ENCODE assay signal across 21 mouse cellular contexts in the genomic region with DNA sequence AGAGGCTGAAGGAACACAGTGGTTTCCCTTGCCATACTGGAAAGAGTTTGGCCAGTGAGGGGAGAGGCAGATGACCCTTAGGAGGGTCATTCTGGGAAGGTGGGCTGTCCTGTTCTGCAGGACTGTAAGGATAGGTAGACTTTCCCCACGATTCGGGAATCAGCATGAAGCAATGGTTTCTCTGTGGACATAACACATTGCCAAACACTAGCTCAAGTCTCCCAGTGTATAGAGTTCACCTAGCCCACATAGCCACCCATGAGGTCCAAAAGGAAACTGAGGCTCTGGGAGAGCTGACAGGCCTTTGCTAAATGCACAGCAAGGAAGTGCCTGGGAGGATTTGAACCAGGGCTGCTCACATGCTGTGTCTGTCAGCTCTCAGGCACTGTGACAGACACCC. TPM values are rescaled to one million over a fixed set of nuclear protein-coding genes. Genes with fewer than 3 reads are reported as not detected.
A peak's percentile ranks its signal among the peaks of the same experiment; 100 is the strongest.
DNase-seq lines count a peak whose midpoint lies in the region; ATAC-seq and TF ChIP-seq lines count a peak whose summit lies in the region.
"Had no signal": no experiment of that assay in that cellular context is flagged by ENCODE, and none has a peak within 500 bp of the region (broad histone marks: within the 10 kb centered on the region; RNA-seq: fewer than 3 reads in every experiment).

No protein-coding gene starts in this region.

- no peaks in the 10 kb centered on the region for H3K27me3 ChIP-seq in heart, embryonic 12.5 days (replicated peaks)
- no peaks in the 10 kb centered on the region for H3K27me3 ChIP-seq in kidney, embryonic 16.5 days (ENCODE audit: insufficient read depth, low read length)
- H3K27me3 ChIP-seq: limb, embryonic 13.5 days; neural tube, embryonic 12.5 days; Patski had no signal

- no peaks in the 10 kb centered on the region for H3K9me3 ChIP-seq in heart, embryonic 12.5 days (replicated peaks)
- no peaks in the 10 kb centered on the region for H3K9me3 ChIP-seq in kidney, embryonic 16.5 days (ENCODE audit: low read length)
- H3K9me3 ChIP-seq: forebrain, embryonic 10.5 days; limb, embryonic 13.5 days; neural tube, embryonic 12.5 days had no signal

- no peak overlapping the region for H3K4me2 ChIP-seq in heart, embryonic 12.5 days
- H3K4me2 ChIP-seq in kidney, embryonic 16.5 days (replicated peaks; ENCODE audit: low read depth, low read length), result no peak overlapping the region
- H3K4me2 ChIP-seq: hindbrain, embryonic 14.5 days; limb, embryonic 13.5 days; neural tube, embryonic 12.5 days had no signal

- no peak for TF ChIP-seq CTCF in bone marrow macrophage, adult 2 months (IDR thresholded peaks at IDR 0.05; ENCODE audit: low read depth, low read length)
- TF ChIP-seq CTCF in olfactory bulb, adult 2 months (IDR thresholded peaks at IDR 0.05; ENCODE audit: insufficient read depth, low read depth, low read length), result no peak

- ATAC-seq in heart, embryonic 12.5 days (ENCODE audit: insufficient number of reproducible peaks, low FRiP score), result no peak
- no peak for ATAC-seq in kidney, embryonic 16.5 days (ENCODE audit: low FRiP score, low TSS enrichment)
- ATAC-seq: Patski had no signal

- TF ChIP-seq POLR2A in bone marrow macrophage, adult 2 months (IDR thresholded peaks at IDR 0.05; ENCODE audit: borderline replicate concordance, low read depth, low read length), result no peak
- no peak for TF ChIP-seq POLR2A in olfactory bulb, adult 2 months (IDR thresholded peaks at IDR 0.05; ENCODE audit: insufficient read depth, low read depth, low read length)

- no peak overlapping the region for H3K4me3 ChIP-seq in heart, embryonic 12.5 days
- H3K4me3 ChIP-seq in kidney, embryonic 16.5 days (ENCODE audit: low read length), result no peak overlapping the region
- no peak overlapping the region for H3K4me3 ChIP-seq in bone marrow macrophage, adult 2 months (ENCODE audit: insufficient read depth, low read length)
- no peak overlapping the region for H3K4me3 ChIP-seq in olfactory bulb, adult 2 months (ENCODE audit: insufficient read depth, low read depth, low read length)
- H3K4me3 ChIP-seq: forebrain, embryonic 10.5 days; limb, embryonic 13.5 days; neural tube, embryonic 12.5 days had no signal

- H3K36me3 ChIP-seq in heart, embryonic 12.5 days, result no peaks in the 10 kb centered on the region
- no peaks in the 10 kb centered on the region for H3K36me3 ChIP-seq in kidney, embryonic 16.5 days (ENCODE audit: insufficient read depth, low read length)
- H3K36me3 ChIP-seq: forebrain, embryonic 10.5 days; limb, embryonic 13.5 days; neural tube, embryonic 12.5 days had no signal

- DNase-seq in heart, postnatal 4 days, result no peak
- no peak for DNase-seq in kidney, postnatal 36 days
- no peak for DNase-seq in c-Kit-positive CD71-positive TER-119-positive erythroid progenitor cells, embryonic 14.5 days (ENCODE audit: low spot score)
- DNase-seq in adrenal gland, adult (ENCODE audit: inconsistent age in 2 of 2, low spot score in 1 of 2), result no peak
- DNase-seq: cerebellum, adult 18-20 months; kidney, adult 11 months; thymus, postnatal 4 days had no signal

- no peaks in the 10 kb centered on the region; the same call in 1 of the 2 replicates for H3K4me1 ChIP-seq in heart, embryonic 12.5 days (replicated peaks)
- no peaks in the 10 kb centered on the region; the same call in 1 of the 2 replicates for H3K4me1 ChIP-seq in kidney, embryonic 16.5 days (ENCODE audit: insufficient read depth, low read length)
- H3K4me1 ChIP-seq in bone marrow macrophage, adult 2 months (ENCODE audit: control insufficient read depth, insufficient read depth, low read length), result peaks cover 55% of the 10 kb centered on the region
- no peaks in the 10 kb centered on the region; the same call in 1 of the 2 replicates for H3K4me1 ChIP-seq in olfactory bulb, adult 2 months (ENCODE audit: control insufficient read depth, insufficient read depth, low read length)
- H3K4me1 ChIP-seq: limb, embryonic 13.5 days; neural tube, embryonic 12.5 days had no signal

- no peak overlapping the region for H3K9ac ChIP-seq in heart, embryonic 12.5 days
- no peak overlapping the region for H3K9ac ChIP-seq in kidney, embryonic 16.5 days (replicated peaks; ENCODE audit: low read length)
- H3K9ac ChIP-seq: hindbrain, embryonic 14.5 days; limb, embryonic 13.5 days; neural tube, embryonic 12.5 days had no signal

- 0 out of 2 replicates have a peak overlapping the region, but pooled peaks have one; percentile 53 for H3K27ac ChIP-seq in heart, embryonic 12.5 days (ENCODE audit: poor library complexity, severe bottlenecking)
- H3K27ac ChIP-seq in kidney, embryonic 16.5 days (ENCODE audit: low read length), result peak overlapping the region; percentile 63; the same call in 1 of the 2 replicates
- peak overlapping the region; percentile 80 for H3K27ac ChIP-seq in bone marrow macrophage, adult 2 months (ENCODE audit: insufficient read depth, low read depth, low read length)
- H3K27ac ChIP-seq in olfactory bulb, adult 2 months (ENCODE audit: insufficient read depth, low read depth, low read length), result peak overlapping the region; percentile 29; the same call in 1 of the 2 replicates
- H3K27ac ChIP-seq: forebrain, embryonic 10.5 days; hindbrain, embryonic 14.5 days; limb, embryonic 13.5 days; neural tube, embryonic 12.5 days had no signal

- WGBS in heart, embryonic 12.5 days, result 93% methylated on average over 2 of the region's 2 CpGs
- 97% methylated on average over 2 of the region's 2 CpGs for WGBS in kidney, embryonic 16.5 days
- WGBS in olfactory bulb, adult 2 months, result 88% methylated on average over 2 of the region's 2 CpGs

RNA-seq across cellular contexts. Expression of a gene that starts 5.7 kb away (rescaled TPM):
- polyA plus RNA-seq in heart, embryonic 12.5 days (2016; fragmentation: Nextera tagmentation; extraction: Ambion mirVana), result 7.0 and 7.9 TPM in 2 replicates
- 10 to 100 TPM in 1 of 2 experiments, 1 to 10 TPM in 1; 8.9 to 11.1 TPM for total RNA-seq in heart, postnatal 4 days (2021)
- polyA plus RNA-seq in kidney, embryonic 16.5 days (2015; fragmentation: Nextera tagmentation; extraction: Ambion mirVana), result 4.4 and 5.6 TPM in 2 replicates
- polyA plus RNA-seq in bone marrow macrophage, adult 2 months (2012; ENCODE audit: insufficient read depth, insufficient read length, missing spikeins), result 54.3 and 57.5 TPM in 2 replicates
- polyA plus RNA-seq in olfactory bulb, adult 2 months (2012; ENCODE audit: insufficient read depth, insufficient read length, low replicate concordance, missing spikeins), result not detected in 2 replicates

RNA-seq across cellular contexts. Expression of a gene that starts 20.2 kb away (rescaled TPM):
- 30.3 and 32.7 TPM in 2 replicates for polyA plus RNA-seq in heart, embryonic 12.5 days (2016; fragmentation: Nextera tagmentation; extraction: Ambion mirVana)
- total RNA-seq in heart, postnatal 4 days (2021), result 10 to 100 TPM; 13.6 to 18.6 TPM
- polyA plus RNA-seq in kidney, embryonic 16.5 days (2015; fragmentation: Nextera tagmentation; extraction: Ambion mirVana), result 34.0 and 40.7 TPM in 2 replicates
- 27.7 and 30.8 TPM in 2 replicates for polyA plus RNA-seq in bone marrow macrophage, adult 2 months (2012; ENCODE audit: insufficient read depth, insufficient read length, missing spikeins)
- polyA plus RNA-seq in olfactory bulb, adult 2 months (2012; ENCODE audit: insufficient read depth, insufficient read length, low replicate concordance, missing spikeins), result not detected in 2 replicates

RNA-seq across cellular contexts. Expression of a gene that starts 39.4 kb away (rescaled TPM):
- polyA plus RNA-seq in heart, embryonic 12.5 days (2016; fragmentation: Nextera tagmentation; extraction: Ambion mirVana), result 156 and 165 TPM in 2 replicates
- total RNA-seq in heart, postnatal 4 days (2021), result 100 to 1,000 TPM; 101 to 102 TPM
- 221 and 224 TPM in 2 replicates for polyA plus RNA-seq in kidney, embryonic 16.5 days (2015; fragmentation: Nextera tagmentation; extraction: Ambion mirVana)
- polyA plus RNA-seq in bone marrow macrophage, adult 2 months (2012; ENCODE audit: insufficient read depth, insufficient read length, missing spikeins), result 300 and 316 TPM in 2 replicates
- not detected in 2 replicates for polyA plus RNA-seq in olfactory bulb, adult 2 months (2012; ENCODE audit: insufficient read depth, insufficient read length, low replicate concordance, missing spikeins)

RNA-seq across cellular contexts. Expression of a gene that starts 43.5 kb away (rescaled TPM):
- polyA plus RNA-seq in heart, embryonic 12.5 days (2016; fragmentation: Nextera tagmentation; extraction: Ambion mirVana), result 0.26 TPM in 1 of 2 replicates, not detected in the other
- total RNA-seq in heart, postnatal 4 days (2021), result not detected
- polyA plus RNA-seq in kidney, embryonic 16.5 days (2015; fragmentation: Nextera tagmentation; extraction: Ambion mirVana), result 0.68 and 1.1 TPM in 2 replicates
- polyA plus RNA-seq in bone marrow macrophage, adult 2 months (2012; ENCODE audit: insufficient read depth, insufficient read length, missing spikeins), result not detected in 2 replicates
- polyA plus RNA-seq in olfactory bulb, adult 2 months (2012; ENCODE audit: insufficient read depth, insufficient read length, low replicate concordance, missing spikeins), result not detected in 2 replicates
- total RNA-seq: common myeloid progenitor, adult 5-6 weeks; megakaryocyte-erythroid progenitor cell, adult 5-6 weeks had no signal
- polyA plus RNA-seq: embryonic facial prominence, embryonic 14.5 days; forebrain, embryonic 10.5 days; gonadal fat pad, adult 2 months; hindbrain, embryonic 14.5 days; limb, embryonic 13.5 days; lung, postnatal 0 days; Patski had no signal

RNA-seq across cellular contexts. Expression of a gene that starts 52.9 kb away (rescaled TPM):
- polyA plus RNA-seq in heart, embryonic 12.5 days (2016; fragmentation: Nextera tagmentation; extraction: Ambion mirVana), result 0.87 and 1.1 TPM in 2 replicates
- 10 to 100 TPM; 76.2 to 80.7 TPM for total RNA-seq in heart, postnatal 4 days (2021)
- 0.72 and 0.95 TPM in 2 replicates for polyA plus RNA-seq in kidney, embryonic 16.5 days (2015; fragmentation: Nextera tagmentation; extraction: Ambion mirVana)
- polyA plus RNA-seq in bone marrow macrophage, adult 2 months (2012; ENCODE audit: insufficient read depth, insufficient read length, missing spikeins), result 27.9 and 32.1 TPM in 2 replicates
- not detected in 2 replicates for polyA plus RNA-seq in olfactory bulb, adult 2 months (2012; ENCODE audit: insufficient read depth, insufficient read length, low replicate concordance, missing spikeins)

Comparison
In these comparisons a context has a peak if more than half of its experiments do, and no peak if none do; other contexts are left out.
1. H3K27ac ChIP-seq: peak in every context shown above with its lines; median percentile 80 in bone marrow macrophage, adult 2 months; 63 in kidney, embryonic 16.5 days; 53 in heart, embryonic 12.5 days; 29 in olfactory bulb, adult 2 months.